Mouse (Mus musculus) T-cell, adult 2 months (primary cell): Measurements from ENCODE around the gene Plk5.

Experiments
- DNase-seq: peaks from one replicate; pipeline ENCODE4 v3.0.0; 2022; ENCODE audit warnings: low spot score

The Plk5 gene

DNA sequence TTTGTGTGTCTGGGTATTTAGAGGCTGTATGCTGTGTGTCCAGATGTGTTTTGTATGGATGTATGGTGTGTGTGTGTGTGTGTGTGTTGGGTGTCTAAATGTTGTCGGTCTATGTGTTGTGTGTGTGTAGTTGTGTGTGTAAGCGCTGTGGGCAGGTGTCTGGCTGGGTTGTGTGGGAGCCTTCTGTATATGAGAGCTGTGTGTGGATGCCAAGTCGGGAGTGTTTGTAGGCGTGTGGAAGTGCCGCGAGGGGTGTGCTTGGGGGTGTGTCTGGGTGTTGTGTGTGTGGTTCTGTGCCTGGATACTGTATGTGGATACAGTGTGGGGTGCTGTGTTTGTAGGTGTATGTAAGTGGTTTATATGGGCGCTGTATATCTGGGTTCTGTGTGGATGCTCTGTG, 1.1 kb downstream of the Plk5 start:
- no peak for DNase-seq

DNA sequence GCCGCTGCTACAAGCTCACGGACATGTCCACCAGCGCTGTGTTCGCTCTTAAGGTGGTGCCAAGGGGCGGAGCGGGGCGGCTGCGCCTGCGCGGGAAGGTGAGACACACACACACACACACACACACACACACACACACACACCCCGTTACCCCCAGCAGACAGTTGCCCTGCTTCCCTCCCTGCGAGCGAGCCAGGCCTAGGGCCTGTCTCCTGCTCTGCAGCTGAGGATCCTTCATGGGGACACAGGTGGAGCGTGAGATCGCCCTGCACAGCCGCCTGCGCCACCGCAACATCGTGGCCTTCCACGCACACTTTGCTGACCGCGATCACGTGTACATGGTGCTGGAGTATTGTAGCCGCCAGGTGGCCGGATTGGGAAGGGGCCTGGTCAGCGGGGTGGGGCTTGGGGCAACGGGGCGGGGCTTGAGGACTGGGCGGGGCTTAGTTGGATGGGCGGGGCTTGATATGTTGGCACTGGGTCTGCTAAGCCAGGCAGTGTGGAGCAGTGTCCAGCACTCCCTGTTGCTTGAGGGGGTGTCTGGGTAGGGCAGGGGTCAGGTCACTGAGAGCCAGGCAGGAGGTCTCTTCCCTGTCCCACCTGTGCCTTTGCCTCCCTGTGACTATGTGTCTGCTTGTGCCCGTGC, 1.9 kb downstream of the Plk5 start:
- DNase-seq, result no peak

DNA sequence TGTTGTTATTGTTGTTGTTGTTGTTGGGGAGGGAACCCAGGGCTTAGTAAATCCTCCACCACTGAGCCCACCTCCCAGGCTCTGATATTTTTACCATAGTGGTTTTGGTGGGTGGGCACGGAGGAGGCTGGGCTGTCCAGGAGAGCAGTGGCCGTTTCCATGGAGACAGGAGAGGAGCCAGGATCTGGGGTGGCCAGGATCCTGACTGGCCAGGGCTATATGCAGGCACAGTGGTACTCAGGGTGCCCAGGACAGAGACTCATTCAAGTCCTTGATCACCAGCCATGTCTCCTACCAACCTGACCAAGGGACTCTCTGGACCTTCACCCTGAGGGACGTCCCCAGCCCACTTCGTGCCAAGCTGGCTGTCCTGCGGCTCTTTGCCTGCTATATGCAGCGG, 7.5 kb downstream of the Plk5 start:
- DNase-seq, result no peak

DNA sequence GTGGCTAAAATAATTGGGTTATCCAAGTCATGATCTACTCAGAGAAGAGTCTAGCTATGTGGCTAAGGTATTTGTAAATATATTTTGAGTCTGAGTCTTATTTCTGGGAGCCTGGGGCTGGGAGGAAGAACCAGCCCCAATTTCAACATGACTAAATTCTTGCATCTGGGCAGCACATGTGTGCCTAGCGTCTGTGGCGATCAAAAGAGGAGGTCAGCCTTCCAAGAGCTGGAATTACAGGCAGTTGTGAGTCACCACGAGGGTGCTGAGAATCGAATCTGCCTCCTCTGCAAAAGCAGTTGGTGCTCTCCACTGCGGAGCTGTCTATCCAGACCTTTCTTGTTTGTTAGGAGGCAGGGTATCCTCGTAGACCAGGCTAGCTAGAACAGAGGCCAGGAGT, 9.5 kb downstream of the Plk5 start:
- DNase-seq, result no peak

DNA sequence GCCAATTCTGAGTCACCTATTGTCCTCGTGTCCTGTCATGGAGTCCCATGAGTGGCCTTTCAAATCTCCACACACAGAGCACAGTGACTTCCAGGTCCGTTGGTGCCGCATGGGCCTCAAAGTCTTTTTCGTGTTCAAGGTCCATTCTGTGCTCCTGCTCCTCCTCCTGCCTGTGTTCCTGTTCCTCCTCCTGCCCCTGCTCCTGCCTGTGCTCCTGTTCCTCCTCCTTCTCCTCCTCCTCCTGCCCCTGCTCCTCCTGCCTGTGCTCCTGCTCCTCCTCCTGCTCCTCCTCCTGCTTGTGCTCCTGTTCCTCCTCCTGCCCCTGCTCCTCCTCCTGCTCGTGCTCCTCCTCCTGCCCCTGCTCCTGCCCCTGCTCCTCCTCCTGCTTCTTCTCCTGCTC, 11.7 kb downstream of the Plk5 start:
- DNase-seq, result no peak

DNA sequence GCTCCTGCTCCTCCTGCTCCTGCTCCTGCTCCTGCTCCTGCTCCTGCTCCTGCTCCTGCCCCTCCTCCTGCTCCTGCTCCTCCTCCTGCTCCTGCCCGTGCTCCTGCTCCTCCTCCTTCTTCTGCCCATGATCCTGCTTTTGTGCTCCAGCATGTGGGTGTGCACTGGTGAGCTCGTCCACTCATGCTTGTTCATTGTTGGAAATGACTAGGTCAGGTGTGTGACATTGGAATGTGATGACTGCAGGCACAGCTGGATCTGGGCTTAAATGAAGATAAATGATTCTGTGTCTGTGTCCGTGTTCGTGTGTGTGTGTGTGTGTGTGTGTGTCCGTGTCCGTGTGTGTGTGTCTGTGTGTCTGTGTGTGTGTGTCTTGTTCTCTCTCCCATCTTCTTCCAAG, 12.1 kb downstream of the Plk5 start:
- DNase-seq, result peak; percentile 34

DNA sequence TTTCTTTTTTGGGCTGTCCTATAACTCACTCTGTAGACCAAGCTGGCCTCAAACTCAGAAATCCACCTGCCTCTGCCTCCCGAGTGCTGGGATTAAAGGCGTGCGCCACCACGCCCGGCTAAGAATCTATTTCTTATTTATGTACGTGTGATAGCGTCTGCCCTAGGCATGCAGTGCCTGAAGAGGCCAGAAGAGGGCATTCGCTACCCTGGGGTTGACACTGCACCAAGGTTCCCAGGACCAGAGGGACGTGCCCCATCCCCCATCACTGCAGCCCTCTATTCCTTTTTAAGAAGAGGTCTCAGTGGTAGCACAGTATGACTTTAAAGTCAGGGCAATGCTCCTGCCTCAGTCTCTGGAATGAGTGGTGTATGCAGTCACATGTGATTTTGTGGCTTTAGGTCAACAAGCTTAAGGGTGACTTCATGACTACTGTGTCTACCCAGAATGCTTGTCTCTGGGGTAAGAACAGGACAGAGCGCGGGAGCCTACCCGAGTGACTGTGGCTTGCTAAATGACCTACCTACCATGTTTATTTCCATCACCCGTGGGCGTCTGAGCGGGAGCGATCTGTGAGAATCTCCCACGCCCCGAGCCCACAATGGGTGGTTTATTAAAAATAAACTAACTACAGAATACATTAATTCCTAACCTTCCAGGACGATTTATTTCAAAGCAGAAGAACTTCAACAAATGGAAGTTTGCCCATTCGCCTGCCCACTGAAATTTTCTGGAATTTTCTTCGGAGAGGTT, 13.9 kb downstream of the Plk5 start:
- no peak for DNase-seq

DNA sequence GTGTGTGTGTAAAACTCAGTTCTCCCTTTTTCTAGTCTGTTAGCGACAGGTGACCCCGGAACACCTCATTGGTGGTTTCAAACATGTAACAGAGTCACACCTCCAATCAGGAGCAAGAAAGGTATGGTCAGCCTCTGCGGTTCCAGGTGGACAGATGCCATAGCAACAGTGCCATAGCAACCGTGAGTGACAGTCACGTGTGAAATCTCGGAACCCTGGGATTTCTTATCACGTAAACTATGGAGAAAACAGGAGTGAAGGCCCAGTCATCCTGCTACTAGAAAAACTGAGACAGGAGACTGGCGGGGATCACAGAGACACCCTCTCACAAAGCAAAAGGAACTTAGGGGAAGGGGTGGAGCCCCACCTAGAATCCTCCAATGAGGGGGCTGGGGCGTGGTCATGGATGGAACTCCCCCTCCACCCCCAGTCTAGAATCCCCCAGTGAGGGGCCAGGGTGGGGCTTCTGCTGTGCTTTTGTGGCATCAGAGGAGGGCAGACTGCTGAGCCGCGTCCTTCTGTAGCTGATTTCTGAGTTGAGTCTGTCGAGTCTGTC, 15.2 kb downstream of the Plk5 start:
- peak; percentile 45 for DNase-seq

DNA sequence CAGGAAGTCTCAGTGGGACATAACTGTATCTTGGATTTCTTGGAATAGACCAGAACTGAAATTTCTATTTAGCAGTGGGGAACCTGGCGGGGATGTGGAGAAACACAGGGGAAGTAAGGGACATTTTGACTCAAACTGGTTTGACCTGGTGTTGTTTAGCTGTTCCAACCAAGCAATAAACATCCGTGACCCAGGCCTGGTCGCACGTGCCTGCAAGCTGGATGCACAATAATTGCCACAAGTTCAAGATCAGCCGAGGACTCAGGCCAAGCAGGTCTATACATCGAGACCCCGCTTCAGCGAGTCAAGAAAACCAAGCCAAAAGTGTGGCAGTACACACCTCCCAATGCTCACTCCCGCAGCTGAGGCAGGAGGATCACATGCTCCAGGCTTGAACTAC, 15.7 kb downstream of the Plk5 start:
- no peak for DNase-seq

DNA sequence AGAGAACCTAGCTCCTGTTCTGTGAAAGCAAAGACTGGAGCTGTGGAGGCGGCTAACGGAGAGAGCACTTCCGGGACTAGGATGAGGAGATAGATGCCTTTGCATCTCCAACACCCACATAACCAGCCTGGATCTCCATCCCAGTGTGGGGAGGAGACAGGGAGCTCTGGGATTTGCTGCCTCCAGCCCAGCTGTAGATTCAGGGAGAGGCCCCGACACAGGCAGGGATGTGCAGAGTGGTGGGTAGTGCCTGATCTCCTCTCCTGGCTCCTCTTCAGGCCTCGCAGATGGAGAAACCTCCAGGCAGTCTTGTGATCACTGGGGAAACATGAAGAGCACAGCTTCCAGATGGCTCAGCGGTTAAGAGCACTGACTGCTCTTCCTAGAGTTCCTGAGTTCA, 16.4 kb downstream of the Plk5 start:
- DNase-seq, result no peak

DNA sequence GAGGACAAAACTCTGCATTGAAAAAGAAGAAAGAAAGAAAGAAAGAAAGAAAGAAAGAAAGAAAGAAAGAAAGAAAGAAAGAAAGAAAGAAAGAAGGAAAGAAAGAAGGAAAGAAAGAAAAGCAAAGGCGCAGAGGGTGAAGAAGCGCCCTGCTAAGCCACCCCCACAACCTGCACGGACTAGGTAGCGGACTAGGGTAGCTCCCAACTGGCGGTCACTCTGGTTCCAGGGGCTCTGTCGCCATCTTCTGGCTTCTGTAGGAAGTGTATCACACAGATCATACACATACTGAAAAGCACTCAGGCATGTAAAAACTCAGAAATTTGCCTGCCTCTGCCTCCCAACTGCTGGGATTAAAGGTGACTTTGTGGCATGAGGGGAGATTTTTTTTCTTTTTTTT, 17.8 kb downstream of the Plk5 start:
- peak; percentile 77 for DNase-seq

DNA sequence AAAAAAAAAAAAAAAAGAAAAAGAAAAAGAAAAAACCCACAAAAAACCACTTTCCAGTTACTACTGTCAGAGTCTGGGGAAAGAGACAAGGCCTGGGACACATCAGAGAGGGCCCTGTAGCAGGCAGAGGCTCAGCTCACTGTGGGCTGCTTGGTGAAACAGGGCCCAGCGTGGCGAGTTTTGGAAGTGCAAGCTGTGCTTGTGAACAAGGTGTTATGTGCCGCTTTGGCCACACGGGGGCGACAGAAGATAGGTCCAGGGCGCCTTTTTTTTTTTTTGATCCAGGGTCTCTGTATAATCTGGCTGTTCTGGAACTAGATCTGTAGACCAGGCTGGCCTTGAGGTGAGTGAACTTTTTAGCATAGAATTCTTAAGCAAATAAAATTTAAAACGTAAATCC, 19.9 kb downstream of the Plk5 start:
- peak; percentile 89 for DNase-seq

DNA sequence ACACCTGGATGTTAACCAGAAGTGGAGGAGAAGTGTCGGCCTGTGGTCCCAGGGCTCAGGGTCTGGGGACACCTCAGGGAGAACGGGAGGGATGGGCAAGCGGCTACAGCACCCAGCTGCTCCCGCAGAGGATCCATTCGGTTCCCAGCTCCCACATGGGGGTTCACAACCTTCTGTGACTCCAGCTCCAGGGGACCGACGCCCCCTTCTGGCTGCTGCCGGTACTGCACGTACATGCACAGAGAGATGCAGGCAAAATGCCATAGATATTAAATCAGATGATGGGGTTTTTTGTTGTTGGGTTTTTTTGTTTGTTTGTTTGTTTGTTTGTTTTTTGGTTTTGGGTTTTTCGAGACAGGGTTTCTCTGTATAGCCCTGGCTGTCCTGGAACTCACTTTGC, 21.5 kb downstream of the Plk5 start:
- DNase-seq, result peak; percentile 39

DNA sequence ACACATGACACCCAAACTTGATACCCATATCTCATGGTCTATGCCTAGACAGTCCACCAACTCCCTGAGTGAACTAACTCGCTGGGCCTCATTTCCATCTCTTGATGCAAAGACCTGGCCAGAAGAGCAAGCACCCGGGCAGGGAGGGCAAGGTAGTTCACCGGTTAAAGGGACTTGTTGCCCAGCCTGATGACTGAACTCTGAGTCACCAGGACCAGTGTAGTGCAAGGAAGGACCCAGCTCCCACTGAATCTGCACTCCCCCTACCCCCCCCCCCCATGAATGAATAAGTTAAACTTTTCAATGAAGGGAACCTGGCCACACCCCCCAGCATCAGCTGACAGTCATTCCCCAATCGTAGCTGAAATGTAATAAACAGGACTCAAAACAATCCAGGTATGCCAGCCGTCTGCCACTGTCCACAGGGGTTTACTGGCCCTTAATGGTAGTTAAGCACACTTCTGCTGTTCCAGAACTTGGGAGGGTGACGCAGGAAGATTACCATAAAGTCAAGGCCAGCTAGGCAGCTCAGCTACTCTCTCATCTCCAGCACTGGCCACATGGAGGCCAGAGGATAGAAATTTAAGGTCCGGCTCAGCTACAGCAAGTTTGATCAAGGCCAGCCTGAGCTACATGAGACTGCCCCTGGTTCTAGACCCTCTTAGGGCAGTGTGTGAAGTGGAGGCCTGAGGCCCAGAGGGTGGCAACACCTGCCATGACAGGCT, 26.5 kb downstream of the Plk5 start:
- DNase-seq, result no peak

DNA sequence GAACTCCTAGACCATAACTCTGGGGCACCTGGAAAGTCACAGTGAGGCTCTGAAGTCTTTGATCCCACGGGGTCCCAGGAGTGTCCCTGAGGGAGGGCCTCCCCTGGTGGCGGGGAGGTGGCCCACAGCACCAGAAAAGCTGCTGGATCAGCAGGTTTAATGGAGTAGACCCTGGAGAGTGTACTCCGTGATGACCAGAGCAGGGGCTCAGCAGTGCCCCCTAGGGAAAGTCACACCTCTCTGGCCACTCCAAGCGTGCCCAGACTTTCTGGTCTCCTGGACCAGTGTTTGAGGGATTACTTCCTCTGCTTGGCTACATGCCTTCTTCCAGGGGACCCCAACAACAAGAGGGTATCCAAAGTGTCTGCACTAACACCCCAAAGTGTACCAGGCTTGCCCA, 27.2 kb downstream of the Plk5 start:
- DNase-seq, result no peak

DNA sequence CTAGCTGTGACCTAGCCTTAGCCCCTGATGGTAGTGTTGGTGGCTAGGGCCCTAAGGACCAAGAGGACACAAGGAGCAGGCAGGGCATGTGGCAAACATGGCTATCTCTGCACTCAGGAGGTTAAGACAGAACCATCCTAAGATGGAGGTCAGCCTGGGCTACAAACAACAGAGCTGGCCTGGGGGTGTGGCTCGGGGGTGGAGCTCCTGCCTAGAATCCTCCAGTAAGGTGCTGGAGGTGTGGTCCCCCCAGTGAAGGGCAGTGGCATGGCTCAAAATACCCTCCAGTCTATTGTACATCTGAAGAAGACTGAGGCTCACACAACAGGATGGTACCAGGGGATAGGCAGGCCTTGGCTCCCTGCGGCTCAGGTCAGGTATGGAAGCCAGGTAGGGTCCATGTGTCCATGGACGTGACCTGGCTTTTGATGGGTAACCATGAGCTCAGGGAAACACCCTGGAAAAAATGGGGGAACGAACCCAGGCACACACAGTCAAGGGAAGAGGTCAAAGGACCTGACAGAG, 27.9 kb downstream of the Plk5 start:
- DNase-seq, result no peak

DNA sequence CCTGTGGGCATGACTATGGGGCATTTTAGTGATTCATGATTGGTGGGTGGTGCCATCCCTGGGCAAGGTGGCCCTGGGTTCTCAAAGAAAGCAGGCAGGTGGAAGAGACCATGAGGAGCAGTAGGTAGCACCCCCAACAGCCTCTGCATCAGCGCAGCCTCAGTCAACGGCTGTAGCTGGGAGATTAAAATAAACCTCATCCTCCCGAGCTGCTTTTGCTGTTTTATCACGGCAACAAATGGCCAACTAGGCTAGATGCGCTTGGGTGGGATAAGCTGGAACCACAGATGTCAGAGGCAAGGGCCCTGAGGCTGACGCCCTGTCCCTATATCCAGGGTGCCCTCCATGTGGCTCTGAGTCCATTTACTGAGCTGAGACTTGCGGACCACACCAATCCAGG, 28.4 kb downstream of the Plk5 start:
- DNase-seq, result no peak

DNA sequence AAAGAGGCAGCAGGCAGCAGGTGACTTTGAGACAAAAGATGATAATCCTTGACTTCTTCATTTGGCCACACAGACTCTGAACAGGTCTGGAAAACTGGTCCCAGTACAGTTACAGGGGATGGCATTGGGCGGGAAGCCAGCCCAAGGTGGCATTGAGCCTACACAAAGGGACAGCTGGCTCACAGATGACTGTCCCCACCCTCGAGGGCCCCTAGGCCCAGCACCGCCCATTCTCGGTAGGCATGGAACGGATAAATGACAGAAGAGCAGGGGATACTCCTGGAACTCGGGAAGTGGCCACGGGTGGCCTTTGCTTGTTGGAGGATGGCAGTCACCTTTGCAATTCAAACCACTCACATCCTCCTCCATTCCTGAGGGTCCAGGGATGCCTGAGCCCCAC, 29.1 kb downstream of the Plk5 start:
- DNase-seq, result no peak

DNA sequence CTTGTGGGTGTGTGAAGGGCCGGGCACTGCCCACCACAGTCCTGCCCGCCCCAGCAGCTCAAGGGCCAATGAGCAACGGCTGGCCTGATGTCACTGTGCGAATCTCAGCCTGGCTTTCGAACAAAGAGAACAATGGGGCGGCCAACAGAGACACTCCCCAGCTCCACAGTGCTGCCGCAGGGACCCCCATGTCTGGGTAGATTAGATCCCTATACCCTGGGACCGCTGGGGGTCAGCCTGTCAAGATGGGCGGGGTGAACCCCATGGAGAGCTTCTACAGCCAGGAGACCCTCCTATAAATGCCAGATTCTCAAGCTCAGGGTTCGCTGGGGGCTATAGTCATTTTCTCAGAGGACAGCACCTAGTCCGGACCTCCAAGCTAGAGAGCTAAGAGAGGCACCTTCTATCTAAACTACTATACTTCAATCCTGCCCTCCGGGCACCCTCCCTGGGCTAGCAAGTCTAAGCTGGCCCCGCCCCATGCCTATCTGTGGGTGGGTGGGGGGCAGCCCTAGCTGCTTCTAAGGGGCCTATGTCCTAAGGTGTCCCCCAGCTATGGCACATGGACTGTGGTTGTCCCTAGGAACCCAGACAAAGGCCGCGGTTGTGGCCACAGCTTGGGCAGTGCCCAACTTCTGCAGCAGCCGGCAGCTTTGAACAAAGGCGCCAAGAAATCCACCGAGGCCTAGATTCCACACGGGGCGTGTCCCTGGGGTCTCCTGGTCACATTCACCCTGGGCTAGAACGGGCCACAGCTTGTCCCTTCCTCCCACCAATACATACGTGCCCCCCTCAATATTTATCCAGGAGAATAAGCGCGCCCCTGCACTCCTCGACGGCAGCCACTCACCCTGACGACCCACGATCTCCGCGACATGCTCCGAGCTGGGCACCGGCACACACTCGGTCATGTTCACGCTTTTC, 29.8 kb downstream of the Plk5 start:
- no peak for DNase-seq

DNA sequence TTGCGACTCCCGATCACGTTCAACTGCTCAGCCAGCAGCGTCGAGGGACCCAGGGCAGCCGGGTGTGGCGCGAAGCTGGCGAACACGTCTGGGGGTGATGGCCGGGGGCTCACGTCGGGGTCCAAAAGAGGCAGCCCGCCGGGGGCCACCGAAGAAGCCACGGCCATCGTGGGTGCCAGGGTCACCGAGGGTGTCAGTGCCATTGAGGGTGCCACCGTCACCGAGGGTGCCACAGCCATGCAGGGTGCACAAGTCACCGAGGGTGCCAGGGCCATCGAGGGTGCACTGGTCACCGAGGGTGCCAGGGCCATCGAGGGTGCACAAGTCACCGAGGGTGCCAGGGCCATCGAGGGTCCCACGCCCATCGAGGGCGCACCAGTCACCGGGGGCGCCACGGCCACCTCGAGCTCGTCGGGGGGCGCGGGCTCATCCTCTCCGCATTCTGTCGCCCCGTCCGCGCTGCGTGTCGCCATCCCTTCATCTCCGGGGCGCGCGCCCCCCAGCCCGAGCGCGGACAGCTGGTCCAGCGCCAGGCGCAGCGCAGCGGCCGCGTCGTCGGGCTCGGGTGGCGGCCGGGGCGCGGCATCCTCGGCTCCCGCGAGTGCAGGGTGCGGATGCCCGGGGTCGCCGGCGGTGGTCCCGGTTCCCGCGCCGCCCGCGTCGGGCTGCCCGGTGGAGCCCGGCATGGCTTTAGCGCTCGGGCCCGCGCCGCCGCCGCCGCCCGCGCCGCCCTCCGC, 30.6 kb downstream of the Plk5 start:
- DNase-seq, result no peak

DNA sequence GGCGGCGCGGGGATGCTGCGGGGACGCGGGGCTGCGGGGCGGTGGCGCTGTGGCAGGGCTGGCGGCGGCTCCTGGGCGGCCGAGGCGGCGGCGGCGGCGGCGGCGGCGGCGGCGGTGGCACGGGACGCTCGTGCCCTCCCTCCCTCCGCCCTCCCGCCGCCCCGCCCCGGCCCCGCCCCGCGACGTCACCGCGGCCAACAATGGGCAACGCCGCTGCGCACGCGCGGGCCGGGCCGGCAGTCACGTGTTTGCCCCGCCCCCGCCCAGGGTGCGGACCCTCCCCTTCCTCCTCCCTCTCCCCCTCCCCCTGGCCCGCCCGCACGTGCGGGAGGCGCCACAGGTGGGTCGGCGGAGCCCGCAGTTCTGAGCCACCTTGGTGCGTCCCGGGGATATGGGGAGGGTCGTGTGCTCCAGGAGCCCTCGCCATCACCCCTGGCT, 31.3 kb downstream of the Plk5 start, which contains the start of gene Mex3d:
Gene Mex3d, minus strand, starts transcription at position 138 of the 438 bp plus-strand sequence.
- DNase-seq, result peak; percentile 80
